Mouse (Mus musculus) G1E (cell line): ENCODE data around the gene Casr. TPM values are rescaled to one million over a fixed set of nuclear protein-coding genes. Genes with fewer than 3 reads are reported as not detected.

Experiments
- ATAC-seq: 2 replicates; pipeline ENCODE4 v1.8.0; 2016; ENCODE audit warnings: mild to moderate bottlenecking; ENCODE audit not compliant: insufficient number of reproducible peaks, poor library complexity, low FRiP score, severe bottlenecking; ENCODE audit errors: extremely low read depth
- DNase-seq: peaks from one replicate; pipeline ENCODE4 v3.0.0; 2012; ENCODE audit warnings: low spot score
- H3K27me3 ChIP-seq: 2 replicates; pipeline ENCODE4 v1.6.1; 2012; ENCODE audit warnings: mild to moderate bottlenecking, low read length, inconsistent platforms; ENCODE audit not compliant: insufficient read depth
- H3K36me3 ChIP-seq: replicated peaks from 2 replicates; pipeline ENCODE3; 2012; ENCODE audit warnings: mild to moderate bottlenecking, inconsistent platforms
- H3K4me1 ChIP-seq: 2 replicates; pipeline ENCODE4 v1.6.1; 2012; ENCODE audit warnings: low read depth, low read length, inconsistent platforms, mixed read lengths; ENCODE audit not compliant: insufficient read depth
- H3K4me3 ChIP-seq: 2 replicates; pipeline ENCODE4 v1.5.1; 2012; ENCODE audit warnings: low read depth, mild to moderate bottlenecking, inconsistent platforms, low read length, moderate library complexity, mixed read lengths
- H3K9me3 ChIP-seq: replicated peaks from 2 replicates; pipeline ENCODE4 v1.6.1; 2012; ENCODE audit warnings: inconsistent platforms
- CTCF ChIP-seq: IDR thresholded peaks from 2 replicates; pipeline ENCODE4 v1.5.1; 2012; ENCODE audit warnings: low read depth, low read length, inconsistent platforms, mixed read lengths
- GATA1 ChIP-seq: IDR thresholded peaks from 2 replicates; pipeline ENCODE4 v1.6.1; 2012; ENCODE audit warnings: borderline replicate concordance, low read length, inconsistent platforms, mixed read lengths
- GATA2 ChIP-seq: IDR thresholded peaks from 2 replicates; pipeline ENCODE4 v1.6.1; 2012; ENCODE audit warnings: low read depth, low read length, inconsistent platforms, borderline replicate concordance
- POLR2AphosphoS5 ChIP-seq: IDR thresholded peaks from 2 replicates; pipeline ENCODE4 v1.6.1; 2012; ENCODE audit warnings: low read depth, low read length, inconsistent platforms; ENCODE audit not compliant: insufficient replicate concordance
- TAL1 ChIP-seq: conservative IDR thresholded peaks from 2 replicates; pipeline ENCODE4 v1.6.1; 2012; ENCODE audit warnings: low read depth, low read length, inconsistent platforms, mixed read lengths
- polyA plus RNA-seq: library from polyadenylated mRNA; stranded (reverse); fragments of >175 nt; gene quantifications from 2 replicates; pipeline ENCODE4 v1.2.3, GENCODE M21; 2012
- total RNA-seq, 2 experiments: library from RNA; stranded (forward) in 1 of 2; stranded (reverse) in 1 of 2; fragments of 200-1000 nt in 1 of 2; fragments of >200 nt in 1 of 2; fragmentation: Nextera tagmentation in 1 of 2; gene quantifications; 2 replicates each; pipeline ENCODE4 v1.2.3; 2014 to 2017

The Casr gene
- total and polyA plus RNA-seq, 3 experiments = 0.44 TPM; not detected in 2

- no peaks in the 10 kb centered on the region for H3K27me3 ChIP-seq
- H3K36me3 ChIP-seq = no peaks in the 10 kb centered on the region
- ATAC-seq = no peak
- H3K9me3 ChIP-seq = no peaks in the 10 kb centered on the region
- no peaks in the 10 kb centered on the region for H3K4me1 ChIP-seq
- H3K4me3 ChIP-seq = no peak overlapping the region
- TF ChIP-seq POLR2AphosphoS5 (no peak), TAL1 (no peak), GATA1 (no peak), CTCF (no peak), GATA2 (no peak)
- DNase-seq = no peak
These were observed 35.2 kb downstream of the Casr start for GRCm38 (mm10) chr16:36526596-36527282.

- H3K4me1 ChIP-seq = no peaks in the 10 kb centered on the region
These were observed 38.8 kb downstream of the Casr start for GRCm38 (mm10) chr16:36523095-36523494.

GRCm38 (mm10) chr16:36516355-36516754 lies 45.6 kb downstream of the Casr start:
- no peaks in the 10 kb centered on the region for H3K4me1 ChIP-seq
- H3K36me3 ChIP-seq = no peaks in the 10 kb centered on the region
- TF ChIP-seq POLR2AphosphoS5 (no peak), CTCF (no peak), GATA2 (no peak), GATA1 (no peak), TAL1 (no peak)
- peaks cover 5% of the 10 kb centered on the region for H3K27me3 ChIP-seq
- H3K9me3 ChIP-seq = no peaks in the 10 kb centered on the region
- no peak for DNase-seq
- no peak for ATAC-seq
- H3K4me3 ChIP-seq = no peak overlapping the region

More at GRCm38 (mm10) chr16:36523095-36523494, 38.8 kb downstream of the Casr start:
- no peak for ATAC-seq
- no peaks in the 10 kb centered on the region for H3K36me3 ChIP-seq
- DNase-seq = no peak
- H3K9me3 ChIP-seq = no peaks in the 10 kb centered on the region
- H3K4me3 ChIP-seq = no peak overlapping the region
- H3K27me3 ChIP-seq = peaks cover 5% of the 10 kb centered on the region; the same call in 1 of the 2 replicates
- TF ChIP-seq POLR2AphosphoS5 (no peak), TAL1 (no peak), GATA2 (no peak), CTCF (no peak), GATA1 (no peak)

GRCm38 (mm10) chr16:36507300-36507699 lies 54.6 kb downstream of the Casr start:
- no peaks in the 10 kb centered on the region for H3K4me1 ChIP-seq
- no peak overlapping the region for H3K4me3 ChIP-seq
- TF ChIP-seq POLR2AphosphoS5 (no peak), CTCF (no peak), GATA1 (no peak), GATA2 (no peak), TAL1 (no peak)
- no peaks in the 10 kb centered on the region for H3K9me3 ChIP-seq
- no peak for ATAC-seq
- DNase-seq = no peak
- no peaks in the 10 kb centered on the region for H3K36me3 ChIP-seq
- H3K27me3 ChIP-seq = peaks cover 8% of the 10 kb centered on the region; the same call in 1 of the 2 replicates

GRCm38 (mm10) chr16:36506827-36507226 lies 55.1 kb downstream of the Casr start:
- ATAC-seq (no peak), DNase-seq (no peak)
- H3K9me3 ChIP-seq = no peaks in the 10 kb centered on the region
- H3K4me1 ChIP-seq = no peaks in the 10 kb centered on the region
- H3K27me3 ChIP-seq = peaks cover 8% of the 10 kb centered on the region; the same call in 1 of the 2 replicates
- no peak for TF ChIP-seq GATA2
- no peak for TF ChIP-seq CTCF
- TF ChIP-seq TAL1 = no peak
- TF ChIP-seq GATA1 = no peak
- TF ChIP-seq POLR2AphosphoS5 = no peak
- H3K36me3 ChIP-seq = no peaks in the 10 kb centered on the region
- H3K4me3 ChIP-seq = no peak overlapping the region

- DNase-seq = no peak
- ATAC-seq = no peak
- Histone ChIP-seq H3K36me3 (no peaks in the 10 kb centered on the region), H3K4me3 (no peak overlapping the region), H3K27me3 (peaks cover 8% of the 10 kb centered on the region; the same call in 1 of the 2 replicates), H3K9me3 (no peaks in the 10 kb centered on the region), H3K4me1 (no peaks in the 10 kb centered on the region)
- TF ChIP-seq TAL1 (no peak), GATA2 (no peak), CTCF (no peak), GATA1 (no peak), POLR2AphosphoS5 (no peak)
These were observed 56.0 kb downstream of the Casr start for GRCm38 (mm10) chr16:36505913-36506312.
